Mouse (Mus musculus): Measurements from ENCODE around the gene Akr1b10. TPM values are rescaled to one million over a fixed set of nuclear protein-coding genes. Genes with fewer than 3 reads are reported as not detected.

Akr1b10 gene
- 4.5 and 4.8 TPM in 2 replicates for polyA plus RNA-seq (2012; rRNA removed)

DNA sequence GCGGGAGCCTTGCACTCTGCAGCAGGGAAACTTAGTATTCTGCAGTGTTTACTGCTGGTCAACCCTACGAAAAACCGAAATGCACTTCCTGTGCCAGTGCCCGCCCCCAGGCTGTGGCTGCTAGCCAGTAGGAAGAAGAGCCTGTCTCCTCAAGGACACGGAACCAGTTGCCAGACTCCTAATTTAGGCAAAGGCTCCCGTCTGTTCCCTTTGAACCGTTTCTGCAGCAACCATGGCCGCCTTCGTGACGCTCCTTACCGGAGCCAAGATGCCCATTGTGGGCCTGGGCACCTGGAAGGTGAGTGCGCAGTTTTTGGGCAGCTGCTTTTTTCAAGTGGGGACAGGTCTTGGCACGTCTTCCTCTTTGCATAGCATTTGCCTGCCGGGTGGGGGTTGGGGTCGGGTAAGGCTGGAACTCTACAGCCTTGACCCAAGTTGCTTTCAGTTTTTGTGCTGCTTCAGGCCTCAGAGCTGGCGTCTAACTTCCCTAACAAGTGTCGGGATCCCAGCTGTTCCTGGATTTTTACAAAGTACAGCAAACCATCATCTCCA is at the start of gene Akr1b10:
TSS of gene Akr1b10 (plus strand) at position 109 of the 552 bp plus-strand sequence.
- no peaks in the 10 kb centered on the region for H3K27me3 ChIP-seq (ENCODE audit: control insufficient read depth, insufficient read depth, low read length)
- H3K27ac ChIP-seq (ENCODE audit: control insufficient read depth, insufficient read depth, low read depth, low read length): peak within 1 kb of the TSS; percentile 89
- TF ChIP-seq POLR2A (IDR thresholded peaks at IDR 0.05; ENCODE audit: control insufficient read depth, low read depth, low read length): peak; percentile 40
- TF ChIP-seq CTCF (IDR thresholded peaks at IDR 0.05; ENCODE audit: control insufficient read depth, insufficient read depth, insufficient replicate concordance, low read depth, low read length): no peak
- H3K4me3 ChIP-seq (ENCODE audit: control insufficient read depth, low read depth, low read length): peak within 1 kb of the TSS; percentile 88
- H3K36me3 ChIP-seq (ENCODE audit: control insufficient read depth, insufficient read depth, low read length): no peaks in the 10 kb centered on the region
- H3K4me1 ChIP-seq (ENCODE audit: control insufficient read depth, insufficient read depth, low read length): peaks cover 14% of the 10 kb centered on the region

DNA sequence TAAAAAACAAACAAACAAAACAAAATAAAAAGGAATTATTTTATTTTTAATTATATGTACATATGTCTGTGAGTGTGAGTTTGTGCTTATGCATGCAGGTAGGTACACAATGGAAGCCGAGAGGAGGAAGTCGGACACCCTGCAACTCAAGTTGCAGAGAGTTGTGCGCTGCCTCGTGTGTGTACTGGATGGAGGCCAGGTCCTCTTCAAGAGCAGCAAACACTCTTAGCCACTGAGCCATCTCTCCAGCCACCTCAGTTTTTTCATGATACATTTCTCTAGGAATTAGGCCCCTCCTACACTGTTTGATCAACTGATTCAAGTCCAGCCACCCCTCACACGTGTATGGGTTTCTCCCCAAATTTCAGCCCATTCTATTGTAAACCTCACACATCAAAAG is 49.3 kb upstream of the Akr1b10 start:
- Histone ChIP-seq H3K4me3 (ENCODE audit: control insufficient read depth, low read depth, low read length) (no peak overlapping the region), H3K4me1 (ENCODE audit: control insufficient read depth, insufficient read depth, low read length) (peaks cover 2% of the 10 kb centered on the region), H3K36me3 (ENCODE audit: control insufficient read depth, insufficient read depth, low read length) (no peaks in the 10 kb centered on the region), H3K27ac (ENCODE audit: control insufficient read depth, insufficient read depth, low read depth, low read length) (no peak overlapping the region), H3K27me3 (ENCODE audit: control insufficient read depth, insufficient read depth, low read length) (no peaks in the 10 kb centered on the region)
- no peak for TF ChIP-seq CTCF (IDR thresholded peaks at IDR 0.05; ENCODE audit: control insufficient read depth, insufficient read depth, insufficient replicate concordance, low read depth, low read length)
- no peak for TF ChIP-seq POLR2A (IDR thresholded peaks at IDR 0.05; ENCODE audit: control insufficient read depth, low read depth, low read length)

DNA sequence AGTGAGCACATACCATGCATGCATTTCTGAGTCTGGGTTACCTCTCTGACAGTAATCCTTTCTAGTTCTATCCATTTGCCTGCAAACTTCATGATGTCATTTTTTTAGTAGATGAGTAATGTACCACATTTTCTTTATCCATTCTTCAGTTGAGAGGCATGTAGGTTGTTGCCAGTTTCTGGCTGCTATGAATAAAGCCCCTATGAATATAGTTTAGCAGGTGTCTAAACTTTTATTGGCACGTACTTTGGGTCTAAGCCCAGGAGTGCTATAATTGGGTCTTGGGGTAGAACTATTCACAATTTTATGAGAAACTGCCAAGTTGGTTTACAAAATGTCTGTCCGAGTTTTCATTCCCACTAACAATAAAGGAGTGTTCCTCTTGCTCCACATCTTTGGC is 46.2 kb upstream of the Akr1b10 start:
- no peaks in the 10 kb centered on the region for H3K4me1 ChIP-seq (ENCODE audit: control insufficient read depth, insufficient read depth, low read length)
- H3K27ac ChIP-seq (ENCODE audit: control insufficient read depth, insufficient read depth, low read depth, low read length): no peak overlapping the region
- no peak for TF ChIP-seq CTCF (IDR thresholded peaks at IDR 0.05; ENCODE audit: control insufficient read depth, insufficient read depth, insufficient replicate concordance, low read depth, low read length)
- TF ChIP-seq POLR2A (IDR thresholded peaks at IDR 0.05; ENCODE audit: control insufficient read depth, low read depth, low read length): no peak
- H3K27me3 ChIP-seq (ENCODE audit: control insufficient read depth, insufficient read depth, low read length): no peaks in the 10 kb centered on the region
- no peaks in the 10 kb centered on the region for H3K36me3 ChIP-seq (ENCODE audit: control insufficient read depth, insufficient read depth, low read length)
- H3K4me3 ChIP-seq (ENCODE audit: control insufficient read depth, low read depth, low read length): no peak overlapping the region

DNA sequence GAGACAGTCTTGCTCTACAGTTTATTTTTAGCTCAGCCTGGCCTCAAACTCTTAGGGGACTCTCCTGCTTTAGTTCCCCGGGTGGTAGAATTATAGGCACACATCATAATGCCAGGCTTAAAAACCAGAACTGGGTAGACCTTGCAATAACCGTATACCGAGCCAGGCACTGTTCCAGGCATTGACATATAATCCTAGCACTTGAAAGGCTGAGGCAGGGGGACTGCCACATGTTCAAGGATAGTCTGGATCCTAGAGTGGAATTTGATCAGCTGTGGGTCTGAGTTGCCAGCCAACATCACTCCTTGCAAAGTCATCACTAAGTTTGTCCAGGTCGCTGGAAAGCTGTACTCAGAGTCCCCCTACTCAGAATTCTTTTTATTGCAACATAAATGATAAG is 42.0 kb upstream of the Akr1b10 start:
- no peak overlapping the region for H3K27ac ChIP-seq (ENCODE audit: control insufficient read depth, insufficient read depth, low read depth, low read length)
- no peaks in the 10 kb centered on the region for H3K36me3 ChIP-seq (ENCODE audit: control insufficient read depth, insufficient read depth, low read length)
- no peak overlapping the region for H3K4me3 ChIP-seq (ENCODE audit: control insufficient read depth, low read depth, low read length)
- peaks cover 18% of the 10 kb centered on the region for H3K4me1 ChIP-seq (ENCODE audit: control insufficient read depth, insufficient read depth, low read length)
- TF ChIP-seq POLR2A (IDR thresholded peaks at IDR 0.05; ENCODE audit: control insufficient read depth, low read depth, low read length): no peak
- TF ChIP-seq CTCF (IDR thresholded peaks at IDR 0.05; ENCODE audit: control insufficient read depth, insufficient read depth, insufficient replicate concordance, low read depth, low read length): no peak
- no peaks in the 10 kb centered on the region for H3K27me3 ChIP-seq (ENCODE audit: control insufficient read depth, insufficient read depth, low read length)

DNA sequence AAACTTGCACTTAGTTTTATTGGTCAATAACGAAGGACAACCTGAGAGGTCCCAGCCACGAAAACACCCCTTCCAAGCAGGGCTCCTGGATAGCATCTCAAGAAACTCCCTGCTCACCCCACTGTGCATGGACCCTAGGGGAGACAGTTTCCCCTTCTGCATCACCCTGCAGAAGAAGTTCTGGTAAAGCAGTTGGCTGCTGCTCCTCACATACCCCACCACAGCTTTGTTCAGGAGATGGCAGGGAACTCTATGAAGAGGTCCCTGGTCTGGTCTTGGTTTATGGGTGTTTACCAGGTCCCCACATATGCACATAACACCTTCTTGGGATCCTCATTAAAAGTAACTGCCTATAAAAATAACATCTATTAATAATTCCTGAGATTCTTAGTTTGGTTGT is 41.5 kb upstream of the Akr1b10 start:
- Histone ChIP-seq H3K27me3 (ENCODE audit: control insufficient read depth, insufficient read depth, low read length) (no peaks in the 10 kb centered on the region), H3K4me1 (ENCODE audit: control insufficient read depth, insufficient read depth, low read length) (peaks cover 18% of the 10 kb centered on the region), H3K36me3 (ENCODE audit: control insufficient read depth, insufficient read depth, low read length) (no peaks in the 10 kb centered on the region), H3K4me3 (ENCODE audit: control insufficient read depth, low read depth, low read length) (no peak overlapping the region), H3K27ac (ENCODE audit: control insufficient read depth, insufficient read depth, low read depth, low read length) (no peak overlapping the region)
- TF ChIP-seq POLR2A (IDR thresholded peaks at IDR 0.05; ENCODE audit: control insufficient read depth, low read depth, low read length) (no peak), CTCF (IDR thresholded peaks at IDR 0.05; ENCODE audit: control insufficient read depth, insufficient read depth, insufficient replicate concordance, low read depth, low read length) (no peak)

DNA sequence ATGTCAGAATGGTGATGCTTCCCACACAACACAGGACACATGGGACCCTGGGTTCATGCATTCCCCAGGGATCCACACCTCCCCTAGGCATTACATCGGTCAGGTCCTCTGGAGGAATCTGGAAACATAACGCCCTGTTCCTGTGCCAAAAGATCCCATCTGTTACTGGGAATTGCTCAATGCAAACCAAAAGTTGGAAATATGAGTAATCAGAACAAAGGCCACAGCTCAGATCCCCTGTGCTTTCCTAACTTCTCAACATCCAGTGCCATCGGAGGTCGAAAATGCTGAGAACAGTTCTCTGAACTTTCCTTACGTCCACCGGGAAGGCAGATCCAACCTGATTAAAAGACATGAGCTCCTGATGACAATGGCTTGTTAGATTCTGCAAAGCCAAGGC is 40.6 kb upstream of the Akr1b10 start:
- H3K27me3 ChIP-seq (ENCODE audit: control insufficient read depth, insufficient read depth, low read length): no peaks in the 10 kb centered on the region
- H3K4me3 ChIP-seq (ENCODE audit: control insufficient read depth, low read depth, low read length): no peak overlapping the region
- TF ChIP-seq POLR2A (IDR thresholded peaks at IDR 0.05; ENCODE audit: control insufficient read depth, low read depth, low read length): no peak
- TF ChIP-seq CTCF (IDR thresholded peaks at IDR 0.05; ENCODE audit: control insufficient read depth, insufficient read depth, insufficient replicate concordance, low read depth, low read length): no peak
- no peaks in the 10 kb centered on the region for H3K36me3 ChIP-seq (ENCODE audit: control insufficient read depth, insufficient read depth, low read length)
- H3K4me1 ChIP-seq (ENCODE audit: control insufficient read depth, insufficient read depth, low read length): peaks cover 18% of the 10 kb centered on the region
- no peak overlapping the region for H3K27ac ChIP-seq (ENCODE audit: control insufficient read depth, insufficient read depth, low read depth, low read length)

DNA sequence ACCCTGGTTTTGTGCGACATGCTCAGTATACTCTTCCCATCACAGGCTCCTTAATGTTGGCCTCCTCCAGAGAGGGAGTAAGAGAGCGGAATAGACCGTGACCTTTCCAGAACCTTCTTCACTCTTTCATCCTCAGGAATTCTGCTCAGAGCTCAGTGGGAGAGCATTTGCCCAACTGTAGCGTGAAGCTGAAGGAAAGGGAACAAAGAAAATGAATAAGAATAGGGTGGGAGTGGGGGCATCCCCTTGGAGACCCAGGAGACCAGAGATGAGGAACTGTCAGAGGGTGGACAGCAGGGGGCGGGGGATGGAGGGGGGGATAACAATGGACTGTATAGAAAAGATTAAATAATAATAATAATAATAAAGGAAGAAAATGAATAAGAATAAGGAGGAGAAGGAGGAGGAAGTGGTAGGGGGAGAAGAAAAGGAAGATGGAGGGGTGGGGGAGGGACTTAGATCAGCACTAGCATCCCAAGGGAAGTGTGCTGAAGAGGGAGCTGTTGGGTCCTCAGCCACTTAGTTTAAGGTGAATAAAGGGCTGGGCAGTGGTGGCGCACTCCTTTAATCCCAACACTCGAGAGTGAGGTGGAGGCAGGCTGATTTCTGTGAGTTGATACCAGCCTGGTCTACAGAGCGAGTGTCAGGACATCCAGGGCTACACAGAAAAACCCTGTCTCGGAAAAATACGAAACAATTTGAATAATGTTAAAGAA is 39.7 kb upstream of the Akr1b10 start:
- no peak for TF ChIP-seq CTCF (IDR thresholded peaks at IDR 0.05; ENCODE audit: control insufficient read depth, insufficient read depth, insufficient replicate concordance, low read depth, low read length)
- TF ChIP-seq POLR2A (IDR thresholded peaks at IDR 0.05; ENCODE audit: control insufficient read depth, low read depth, low read length): no peak
- Histone ChIP-seq H3K36me3 (ENCODE audit: control insufficient read depth, insufficient read depth, low read length) (no peaks in the 10 kb centered on the region), H3K4me3 (ENCODE audit: control insufficient read depth, low read depth, low read length) (peak overlapping the region; percentile 40), H3K4me1 (ENCODE audit: control insufficient read depth, insufficient read depth, low read length) (peaks cover 18% of the 10 kb centered on the region), H3K27me3 (ENCODE audit: control insufficient read depth, insufficient read depth, low read length) (no peaks in the 10 kb centered on the region), H3K27ac (ENCODE audit: control insufficient read depth, insufficient read depth, low read depth, low read length) (peak overlapping the region; percentile 34; the same call in 1 of the 2 replicates)

Data from testis, adult 2 months (tissue).